Mouse (Mus musculus) CD4-positive naive resting alpha-beta T cell, adult 57 days (primary cell): ENCODE measurements around the gene Fbxo36. TPM values are rescaled to one million over a fixed set of nuclear protein-coding genes. Genes with fewer than 3 reads are reported as not detected.

Experiments used
- total RNA-seq: library from RNA; stranded (reverse); gene quantifications from one replicate; pipeline ENCODE4 v1.2.4, GENCODE M21; 2023

Gene Fbxo36
- total RNA-seq, result 1.4 TPM

DNA sequence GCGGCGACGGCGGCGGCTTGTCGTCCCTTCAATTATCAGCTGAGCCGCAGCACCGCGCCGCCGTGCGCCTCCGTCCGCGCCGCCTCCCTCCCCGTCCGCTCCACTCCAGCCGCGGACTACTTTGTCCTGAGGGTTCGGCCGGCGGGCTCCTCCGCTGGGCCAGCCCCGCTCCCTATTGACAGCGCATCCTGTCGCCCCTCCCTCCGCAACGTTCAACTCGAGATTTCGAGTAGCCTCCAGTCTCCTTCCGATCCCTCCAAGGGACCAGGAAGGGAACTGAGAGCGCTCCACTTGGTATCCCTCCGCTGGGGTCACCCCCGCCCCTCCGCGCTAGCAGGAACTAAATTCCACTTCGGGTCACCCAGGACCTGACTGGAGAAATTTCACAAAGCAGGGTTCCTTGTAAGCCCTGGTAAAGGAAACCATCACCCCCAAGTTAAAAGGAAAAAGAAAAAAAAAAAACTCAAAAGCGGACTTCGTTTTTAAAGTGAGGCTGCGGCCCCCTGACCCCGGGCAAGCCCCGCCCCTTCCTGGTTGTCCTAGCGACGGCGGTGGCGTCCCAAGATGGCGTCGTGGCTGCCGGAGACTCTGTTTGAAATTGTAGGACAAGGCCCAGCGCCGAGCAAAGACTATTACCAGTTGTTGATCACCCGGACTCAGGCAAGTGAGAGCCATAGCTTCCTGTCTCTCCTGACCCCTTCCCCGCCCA, at the start of gene Fbxo36:
Fbxo36 (plus strand) TSS at position 533 of the 709 bp plus-strand sequence.

DNA sequence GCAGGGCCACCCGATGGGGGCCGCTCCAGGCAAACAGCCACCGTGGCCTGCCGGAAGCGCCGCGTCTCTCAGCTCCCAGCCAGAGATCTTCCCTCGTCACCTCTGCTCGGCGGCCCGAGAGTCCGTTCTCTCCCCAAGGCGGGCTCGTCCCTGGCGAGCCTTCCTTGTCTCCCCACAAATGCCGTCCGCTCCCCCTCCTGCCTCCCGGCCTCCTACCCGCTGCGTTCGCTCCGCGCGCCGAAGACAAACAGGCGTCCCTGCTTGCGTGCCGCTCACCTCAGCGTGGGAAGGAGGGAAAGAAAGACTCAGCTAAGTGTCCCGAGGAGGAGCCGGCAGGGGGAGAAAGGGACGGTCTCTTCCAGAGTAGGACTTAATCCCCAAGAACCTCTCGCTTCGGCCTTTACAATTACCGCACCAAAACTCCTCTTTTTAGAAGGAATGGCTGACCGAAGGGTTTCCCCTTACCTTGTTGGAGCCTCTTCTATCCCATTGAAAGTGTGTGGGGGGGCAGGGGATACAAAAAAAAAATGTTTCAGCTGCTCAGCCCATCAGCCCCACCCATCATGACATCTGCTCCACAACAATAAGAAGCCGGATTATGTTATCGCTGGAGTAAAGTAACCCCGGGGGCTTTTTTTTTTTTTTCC, 500 bp downstream of the Fbxo36 start, which contains the start of gene Trip12:
Trip12 (minus strand) TSS at position 499 of the 647 bp plus-strand sequence.

DNA sequence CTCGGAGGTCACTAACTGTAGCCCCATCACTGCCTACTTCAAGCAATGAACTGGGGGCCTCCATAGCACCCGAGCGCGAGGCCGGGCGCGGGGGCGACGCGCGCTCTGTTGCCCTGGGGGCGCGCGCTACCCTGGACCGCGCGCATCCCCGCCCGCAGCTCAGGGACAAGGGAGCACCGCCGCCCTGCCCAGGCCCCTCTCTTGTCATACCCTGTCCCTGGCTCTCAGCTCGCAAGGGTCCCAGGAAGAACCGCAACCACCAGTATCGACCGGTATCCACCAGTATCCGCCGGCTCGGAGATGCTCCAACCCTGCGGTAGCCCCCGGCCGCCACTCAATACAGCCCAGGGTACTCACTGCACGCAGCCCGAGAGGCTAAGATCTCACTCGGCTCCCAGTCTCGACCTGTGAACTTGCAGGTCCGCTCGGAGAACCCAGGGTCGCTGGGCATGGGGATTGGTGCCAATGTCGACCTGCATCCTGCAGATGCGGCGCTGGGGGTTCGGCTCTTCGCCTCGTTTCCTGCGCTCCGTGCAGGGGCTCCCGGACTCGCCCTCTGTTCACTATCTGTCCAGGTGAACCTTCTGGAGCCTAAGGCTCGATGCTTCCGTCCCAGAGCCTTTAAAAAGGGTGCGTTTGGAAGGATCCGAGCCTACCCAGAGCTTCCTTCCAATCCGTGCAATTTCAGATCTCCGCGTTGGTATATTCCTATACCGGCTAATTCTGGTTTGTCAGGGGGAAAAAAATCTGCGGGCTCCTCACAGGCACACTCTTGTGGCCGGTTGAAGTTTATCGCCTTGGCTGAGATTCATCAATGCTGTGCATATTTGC, 95.1 kb downstream of the Fbxo36 start, which contains the start of gene Slc16a14:
Slc16a14 (minus strand) TSS at position 632 of the 831 bp plus-strand sequence.

Other genes starting within 250 kb of the Fbxo36 start
- gene Dner, start 143.6 kb upstream of the Fbxo36 start, total RNA-seq, result not detected
- 368 TPM for gene Trip12, start 675 bp downstream of the Fbxo36 start, total RNA-seq
- not detected for gene Slc16a14, start 95.3 kb downstream of the Fbxo36 start, total RNA-seq